Mouse (Mus musculus): ENCODE data around the gene Ccdc69.
"Not testable (repeated sequence)": the region's sequence is repeated elsewhere in the genome, so short reads cannot be mapped to it uniquely, and the experiment has no call there.

The Ccdc69 gene

DNA sequence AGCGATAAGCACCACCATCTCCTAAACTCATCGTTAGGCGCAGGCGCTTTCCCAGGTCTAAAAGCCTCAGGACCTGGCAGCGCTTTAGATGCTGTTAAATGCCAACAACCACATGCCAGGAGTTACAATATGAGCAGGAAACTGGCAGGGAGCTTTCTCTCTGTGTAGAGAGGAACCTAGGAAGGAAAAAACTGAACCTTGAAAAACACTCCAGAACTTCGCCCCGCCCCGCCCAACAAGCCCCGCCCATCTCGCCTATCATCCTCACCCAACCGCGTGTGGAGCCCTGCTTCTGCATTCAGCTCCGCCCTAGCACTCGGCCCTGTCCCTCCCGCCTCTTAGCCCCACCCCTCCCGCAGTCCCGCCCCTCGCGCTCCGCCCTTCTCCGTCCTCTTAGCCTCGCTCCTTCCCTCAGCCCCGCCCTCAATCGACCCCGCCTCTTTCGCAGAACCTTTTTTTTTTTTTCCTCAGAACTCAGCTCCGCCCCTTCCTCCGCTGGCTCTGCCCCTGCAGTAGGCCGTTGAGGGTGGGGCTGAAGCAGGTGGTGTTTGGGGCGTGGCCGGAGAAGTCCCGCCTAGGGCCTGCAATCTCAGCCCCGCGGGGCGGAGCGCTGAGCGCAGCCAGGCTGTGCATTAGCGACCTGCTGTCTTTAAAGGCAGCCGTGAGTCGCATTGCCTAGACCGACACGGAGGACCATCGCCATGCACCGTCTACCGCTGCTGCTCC lies 19.7 kb upstream of the Ccdc69 start, which contains the start of gene Gm2a:
TSS of gene Gm2a (plus strand) at position 653 of the 726 bp plus-strand sequence.
- DNase-seq (ENCODE audit: extremely low spot score, low read depth, low spot score): peak; percentile 88

DNA sequence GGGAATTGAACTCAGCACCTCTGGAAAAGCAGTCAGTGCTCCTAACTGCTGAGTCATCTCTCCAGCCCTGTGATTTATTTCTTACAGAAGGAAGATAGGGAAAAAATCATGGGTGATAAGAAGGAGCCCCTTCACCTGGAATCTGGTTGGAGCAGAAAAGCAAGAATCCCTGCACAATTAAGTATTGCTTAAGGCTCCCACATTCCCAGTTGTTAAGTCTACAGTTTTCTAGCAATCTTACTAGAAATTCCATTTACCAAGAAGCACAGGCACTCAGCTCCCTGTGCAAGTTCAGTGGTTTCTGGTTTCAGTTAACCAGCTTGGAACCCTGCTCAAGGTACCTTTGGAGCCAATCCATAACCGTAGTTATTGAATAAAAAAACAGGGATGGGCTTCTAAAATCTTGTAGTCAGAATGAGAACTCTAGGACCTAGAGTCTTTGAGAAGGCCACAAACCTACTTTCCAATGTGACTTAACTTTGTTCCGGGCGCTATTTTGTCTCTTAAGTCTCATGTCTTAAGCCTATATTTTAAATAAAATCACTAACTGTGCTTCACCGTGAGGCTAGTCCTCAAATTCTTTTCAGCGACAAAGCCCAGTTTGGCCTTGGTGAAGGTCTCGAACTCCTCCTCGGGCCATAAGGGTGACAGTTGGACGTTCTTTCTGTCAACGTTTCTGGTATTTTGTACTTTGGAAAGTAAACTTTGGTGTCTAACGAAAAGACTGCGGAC lies 19.0 kb upstream of the Ccdc69 start:
- DNase-seq (ENCODE audit: extremely low spot score, low read depth, low spot score): no peak

DNA sequence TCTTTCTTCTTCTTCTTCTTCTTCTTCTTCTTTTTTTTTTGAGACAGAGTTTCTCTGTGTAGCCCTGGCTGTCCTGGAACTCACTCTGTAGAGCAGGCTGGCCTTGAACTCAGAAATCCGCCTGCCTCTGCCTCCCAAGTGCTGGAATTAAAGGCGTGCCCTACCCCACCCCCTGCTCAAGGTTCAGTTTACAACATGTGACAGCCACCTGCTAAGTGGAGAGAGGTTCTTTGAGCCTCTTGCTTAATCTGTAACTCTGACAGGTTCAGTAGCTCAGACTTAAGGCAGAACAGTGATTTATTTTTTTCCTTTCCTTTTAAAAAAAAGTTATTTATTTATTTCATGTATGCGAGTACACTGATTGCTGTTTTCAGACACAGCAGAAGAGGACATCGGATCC lies 18.4 kb upstream of the Ccdc69 start:
- not testable (repeated sequence) for DNase-seq (ENCODE audit: extremely low spot score, low read depth, low spot score)

DNA sequence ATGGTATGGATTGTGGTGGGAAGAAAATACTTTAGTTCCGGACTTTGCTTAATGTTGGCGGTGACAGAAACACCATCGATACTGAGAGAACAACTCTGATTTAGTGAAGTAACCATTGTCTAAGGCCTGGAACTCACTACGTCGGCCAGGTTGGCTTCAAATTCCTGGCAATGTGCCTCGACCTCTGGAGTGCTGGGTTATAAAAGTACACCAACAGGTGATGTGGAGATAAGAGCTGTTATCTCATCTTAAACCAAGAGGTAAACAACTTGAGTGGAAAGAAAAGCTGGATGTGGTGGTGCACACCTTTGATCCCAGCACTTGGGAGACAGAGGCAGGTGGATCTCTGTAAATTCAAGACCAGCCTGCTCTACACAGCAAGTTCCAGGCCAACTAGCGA lies 15.2 kb upstream of the Ccdc69 start:
- DNase-seq (ENCODE audit: extremely low spot score, low read depth, low spot score): no peak

DNA sequence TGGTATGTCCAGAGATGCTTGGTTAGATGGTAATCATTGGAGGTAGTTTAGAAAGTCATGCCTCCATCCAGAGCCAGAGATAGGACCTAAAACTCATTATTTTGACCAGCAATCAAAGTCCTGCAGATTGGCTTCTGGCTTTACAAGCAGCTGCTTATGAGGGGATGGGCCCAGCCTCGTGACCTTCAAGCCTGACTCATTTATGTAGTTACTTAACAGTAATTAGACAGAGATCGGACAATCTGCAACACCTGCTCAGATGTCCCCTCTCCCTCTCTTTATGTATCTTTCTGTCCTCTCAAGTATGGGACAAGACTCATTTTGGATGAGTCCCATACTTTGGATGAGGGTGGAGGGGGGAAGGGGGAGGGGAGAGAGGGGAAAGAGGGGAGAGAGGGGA lies 12.0 kb upstream of the Ccdc69 start:
- DNase-seq (ENCODE audit: extremely low spot score, low read depth, low spot score): no peak

DNA sequence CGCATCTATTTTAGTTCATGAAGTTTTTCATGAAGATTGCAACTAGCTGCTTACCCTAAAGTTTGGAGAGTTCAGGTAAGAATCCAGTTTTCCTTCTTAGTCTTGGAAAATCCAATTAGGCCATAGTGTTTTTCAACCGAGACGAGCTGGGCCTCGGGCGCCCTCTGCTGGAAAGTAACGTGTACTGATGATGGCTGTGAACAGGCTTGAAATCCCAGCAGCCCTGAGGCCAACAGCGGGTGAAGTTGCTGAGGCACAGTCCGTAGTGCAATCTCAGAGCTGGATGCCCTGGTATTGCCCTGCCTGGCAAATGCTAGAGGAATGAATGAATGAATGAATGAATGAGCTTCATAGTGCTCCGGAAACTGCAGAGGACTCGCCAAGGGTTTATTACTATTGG lies 9.1 kb upstream of the Ccdc69 start:
- no peak for DNase-seq (ENCODE audit: extremely low spot score, low read depth, low spot score)

DNA sequence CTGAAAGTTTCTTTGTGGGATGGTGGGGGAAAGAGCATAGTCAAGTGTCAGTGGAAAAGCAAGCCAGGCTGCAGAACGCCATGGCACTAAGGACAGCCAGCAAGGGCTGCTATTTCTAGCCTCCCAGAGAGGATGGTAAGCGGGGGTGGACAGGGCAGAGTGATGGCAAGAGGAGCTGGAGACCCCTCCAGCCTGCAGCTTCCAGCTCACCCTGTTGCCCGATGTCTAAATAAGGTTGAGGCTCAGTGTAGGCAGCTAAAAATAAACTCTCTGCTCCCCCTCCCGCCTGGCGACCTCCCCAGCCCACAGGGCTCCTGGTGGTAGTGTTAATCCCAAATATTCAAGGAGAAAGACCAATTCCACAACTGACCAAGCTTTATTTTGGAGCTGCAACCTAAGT lies 7.5 kb upstream of the Ccdc69 start:
- no peak for DNase-seq (ENCODE audit: extremely low spot score, low read depth, low spot score)

DNA sequence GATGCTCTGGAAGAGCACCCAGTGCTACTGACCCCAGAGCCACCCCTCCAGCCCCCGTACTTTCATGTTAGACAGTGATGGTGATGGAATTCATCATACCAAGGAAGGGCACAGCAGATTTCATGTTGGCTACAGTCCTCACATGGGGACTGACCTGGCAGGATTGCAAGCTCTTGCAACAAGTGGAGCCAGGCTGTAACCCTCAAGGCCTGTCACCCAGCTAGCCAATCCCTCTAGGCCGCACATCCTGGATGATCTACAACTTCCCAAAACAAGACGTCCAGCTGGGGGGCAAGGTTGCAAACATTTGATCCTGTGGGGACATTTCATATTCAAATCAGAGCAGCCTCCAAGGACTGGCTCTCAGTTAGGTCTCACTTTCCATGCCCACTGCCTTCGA lies 6.7 kb upstream of the Ccdc69 start:
- DNase-seq (ENCODE audit: extremely low spot score, low read depth, low spot score): no peak

DNA sequence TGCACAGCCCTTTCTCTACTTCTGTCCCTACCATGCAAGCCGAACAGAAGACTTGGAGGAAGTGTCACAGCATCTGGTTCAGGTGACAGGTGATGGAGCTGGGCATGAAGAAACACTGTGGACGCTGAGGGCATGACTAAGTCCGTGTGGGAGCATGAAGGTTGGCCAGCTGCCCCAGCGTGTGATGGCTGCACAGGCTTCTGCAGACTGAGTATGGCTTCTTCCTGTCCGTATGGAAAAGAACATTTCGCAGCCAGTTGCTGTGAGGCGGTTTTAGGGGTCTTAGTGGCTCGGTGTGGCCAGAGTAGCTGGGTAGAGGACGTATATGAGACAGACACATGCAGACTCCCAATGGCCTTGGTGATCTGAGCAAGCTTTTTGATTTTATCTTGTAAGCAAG lies 3.3 kb upstream of the Ccdc69 start:
- no peak for DNase-seq (ENCODE audit: extremely low spot score, low read depth, low spot score)

DNA sequence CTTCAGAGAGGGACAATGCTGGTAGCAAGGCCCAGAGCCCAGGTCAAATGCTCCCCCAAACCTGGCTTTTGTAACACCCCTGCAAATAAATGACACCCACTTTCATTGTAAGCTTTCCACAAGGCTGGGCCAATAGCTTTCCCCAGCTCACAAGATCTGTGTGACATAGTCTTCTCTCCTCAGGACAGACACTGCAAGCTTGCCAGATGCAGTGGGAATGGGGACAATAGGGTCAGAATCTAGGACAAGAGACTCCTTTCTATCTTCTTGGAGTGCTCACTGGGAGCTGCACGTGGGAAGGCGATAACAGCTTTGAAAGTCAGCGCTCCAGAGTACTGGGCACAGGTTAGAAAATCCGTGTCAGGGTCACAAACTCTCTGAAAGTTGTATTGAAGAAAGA lies 1.2 kb upstream of the Ccdc69 start:
- no peak for DNase-seq (ENCODE audit: extremely low spot score, low read depth, low spot score)

DNA sequence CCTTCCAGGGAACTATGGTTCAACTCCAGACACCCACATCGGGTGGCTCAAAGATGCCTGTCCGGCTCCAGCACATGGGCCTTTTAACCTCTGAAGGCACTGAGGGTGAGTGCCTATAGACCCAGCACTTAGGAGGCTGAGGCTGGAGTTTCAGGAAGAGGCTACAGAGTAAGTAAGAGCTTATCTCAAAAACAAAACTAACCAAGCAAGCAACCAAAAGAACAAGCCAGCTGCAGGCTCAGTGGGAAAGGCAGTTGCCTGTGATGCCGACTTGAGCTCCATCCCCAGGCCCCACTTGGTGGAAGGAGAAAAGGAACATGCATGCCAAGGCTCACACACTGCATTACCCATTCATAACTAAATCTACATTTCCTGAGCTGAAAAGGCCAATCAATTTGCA lies 571 bp upstream of the Ccdc69 start:
- DNase-seq (ENCODE audit: extremely low spot score, low read depth, low spot score): no peak

DNA sequence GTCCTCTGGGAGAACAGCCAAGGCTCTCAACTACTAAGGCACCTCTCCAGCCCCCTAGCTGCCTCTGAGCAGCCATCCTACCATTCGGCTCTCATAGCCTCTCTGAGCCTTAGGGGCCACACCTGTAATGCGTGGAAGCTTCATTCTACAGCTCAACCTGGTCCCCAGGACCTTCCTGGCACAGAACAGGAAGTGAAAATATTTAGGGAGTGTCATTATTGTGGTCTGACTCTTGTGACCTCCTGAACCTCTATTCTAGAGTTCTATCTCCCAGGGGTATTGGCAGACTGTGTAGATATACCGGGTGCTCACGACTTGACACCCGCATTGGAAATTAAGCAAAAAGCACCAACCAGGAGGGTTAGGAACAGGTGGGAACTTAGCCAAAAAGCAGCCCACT lies 1.7 kb downstream of the Ccdc69 start:
- DNase-seq (ENCODE audit: extremely low spot score, low read depth, low spot score): no peak

DNA sequence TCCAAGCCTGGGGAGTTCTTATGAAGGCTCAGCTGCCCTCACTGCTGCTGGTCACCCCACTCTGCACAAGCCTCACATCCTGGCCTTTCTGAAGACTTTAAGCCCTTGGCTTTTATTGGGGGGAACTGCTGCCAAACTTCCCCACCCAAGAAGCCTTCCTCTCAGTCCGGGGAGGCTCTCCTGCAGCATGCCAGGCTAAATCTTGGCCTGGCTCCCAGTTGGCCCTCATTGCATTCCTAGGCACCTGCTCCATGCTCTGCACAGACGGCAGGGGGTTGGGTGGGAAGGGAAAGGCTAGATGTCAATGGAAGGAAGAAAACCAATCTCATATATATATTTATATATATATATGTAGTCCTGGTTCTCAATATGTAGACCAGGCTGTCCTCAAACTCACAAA lies 2.3 kb downstream of the Ccdc69 start:
- no peak for DNase-seq (ENCODE audit: extremely low spot score, low read depth, low spot score)

DNA sequence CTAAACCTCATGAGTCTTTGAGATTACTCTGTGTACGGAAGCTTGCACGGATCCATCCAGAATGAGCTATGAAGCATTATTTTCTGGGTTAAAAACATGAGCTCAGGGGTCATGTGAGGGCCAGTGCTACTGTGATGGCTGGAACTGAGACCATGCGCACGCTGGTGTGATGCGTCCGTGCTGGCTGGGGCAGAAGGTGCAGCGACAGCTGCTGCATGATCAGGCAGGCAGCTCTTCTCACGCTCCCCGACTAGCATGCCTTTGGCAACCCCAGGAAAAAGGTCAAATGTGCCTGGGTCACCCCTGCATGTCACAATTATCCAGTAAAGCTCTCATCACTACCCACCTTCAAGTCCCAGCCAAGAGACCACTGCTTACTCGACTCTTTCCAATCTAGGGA lies 4.7 kb downstream of the Ccdc69 start:
- DNase-seq (ENCODE audit: extremely low spot score, low read depth, low spot score): no peak

DNA sequence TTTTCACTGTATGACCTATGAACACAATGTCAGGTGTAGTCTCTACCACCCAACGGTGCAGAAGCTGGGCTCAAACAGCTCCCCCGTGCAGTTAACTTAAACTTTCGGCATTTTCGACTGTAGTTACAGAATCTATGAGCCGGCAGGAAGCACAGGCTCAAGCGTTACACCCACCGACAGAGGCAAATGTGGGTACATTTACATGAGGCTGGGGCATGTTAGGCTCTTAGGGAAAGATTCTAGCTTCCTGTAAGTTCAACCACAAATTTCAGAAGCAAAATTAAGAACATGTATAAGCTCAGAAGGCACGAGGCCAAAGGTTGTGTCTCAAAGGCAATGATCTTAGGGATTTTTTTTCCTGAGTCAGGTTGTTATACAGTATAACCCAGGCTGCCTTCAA lies 5.5 kb downstream of the Ccdc69 start:
- no peak for DNase-seq (ENCODE audit: extremely low spot score, low read depth, low spot score)

DNA sequence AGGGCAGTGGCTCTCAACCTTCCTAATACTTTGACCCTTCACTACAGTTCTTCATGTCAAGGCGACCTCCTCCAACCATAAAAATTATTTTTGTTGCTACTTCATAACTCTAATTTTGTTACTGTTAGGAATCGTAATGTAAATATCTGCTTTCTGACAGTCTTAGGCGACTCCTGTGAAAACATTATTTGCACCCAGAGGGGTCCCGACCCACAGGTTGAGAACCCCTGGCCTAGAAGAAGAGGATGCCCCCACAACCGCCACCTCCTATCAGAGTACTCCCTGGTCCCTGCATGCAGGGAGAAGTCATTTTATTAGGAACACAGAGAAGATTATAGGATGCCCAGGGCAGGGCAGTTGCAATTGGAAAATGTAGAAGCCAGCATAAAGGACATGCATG lies 6.6 kb downstream of the Ccdc69 start:
- no peak for DNase-seq (ENCODE audit: extremely low spot score, low read depth, low spot score)

DNA sequence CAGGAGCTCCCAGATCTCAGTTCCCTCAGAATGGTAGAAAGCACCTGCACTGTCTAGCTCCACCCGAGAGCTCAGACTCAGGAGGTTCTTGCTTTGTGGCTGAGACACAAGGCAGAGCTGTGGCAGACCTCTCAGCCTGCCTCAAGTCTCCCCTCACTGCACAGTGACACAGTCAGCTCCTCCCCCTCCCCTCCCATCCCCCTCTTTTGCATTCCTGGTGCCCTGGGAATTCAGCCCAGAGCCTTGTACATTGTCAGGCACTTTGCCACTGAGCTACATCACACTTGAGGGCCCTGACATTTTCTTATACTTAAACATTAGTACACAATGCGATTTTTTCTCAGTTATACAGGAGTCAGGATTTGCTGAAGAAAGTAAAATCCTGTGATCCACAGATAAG lies 8.9 kb downstream of the Ccdc69 start:
- no peak for DNase-seq (ENCODE audit: extremely low spot score, low read depth, low spot score)

DNA sequence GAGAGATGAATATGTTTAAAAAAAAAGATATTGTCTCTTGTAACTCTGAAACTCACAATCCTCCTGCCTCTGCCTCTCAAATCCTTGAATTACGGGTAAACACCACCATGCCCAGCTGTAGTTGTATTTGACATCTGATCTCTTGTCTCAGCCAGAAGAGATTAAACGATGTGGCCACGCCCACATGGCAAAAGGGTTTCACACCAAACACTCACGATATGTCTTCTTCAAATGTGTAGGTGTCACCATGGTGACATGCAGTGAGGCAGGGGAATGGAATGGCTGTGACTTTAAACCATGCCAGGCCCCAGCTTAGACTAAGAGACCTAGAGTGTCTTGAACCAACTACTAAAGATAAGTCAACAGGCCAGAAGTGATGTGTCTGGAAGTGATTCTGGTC lies 11.0 kb downstream of the Ccdc69 start:
- DNase-seq (ENCODE audit: extremely low spot score, low read depth, low spot score): no peak

DNA sequence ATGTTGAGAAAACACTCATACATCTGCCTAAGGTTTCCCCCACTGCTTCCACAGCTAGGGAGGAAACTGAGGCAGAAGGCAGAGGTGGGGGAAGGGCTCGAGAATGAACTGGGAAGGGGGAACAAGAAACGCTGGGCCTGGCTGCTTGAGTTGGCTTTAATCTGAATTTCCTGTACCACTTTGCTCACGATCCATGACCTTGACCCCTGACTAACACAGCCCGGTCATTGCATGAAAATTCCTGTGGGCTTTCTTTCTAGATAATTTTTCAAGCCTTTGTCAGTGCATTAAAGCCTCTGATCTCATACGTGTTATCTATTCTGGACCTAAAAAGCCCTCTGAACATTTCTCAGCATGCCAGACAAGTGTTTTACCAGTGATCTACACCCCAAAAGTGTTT lies 15.1 kb downstream of the Ccdc69 start:
- no peak for DNase-seq (ENCODE audit: extremely low spot score, low read depth, low spot score)

DNA sequence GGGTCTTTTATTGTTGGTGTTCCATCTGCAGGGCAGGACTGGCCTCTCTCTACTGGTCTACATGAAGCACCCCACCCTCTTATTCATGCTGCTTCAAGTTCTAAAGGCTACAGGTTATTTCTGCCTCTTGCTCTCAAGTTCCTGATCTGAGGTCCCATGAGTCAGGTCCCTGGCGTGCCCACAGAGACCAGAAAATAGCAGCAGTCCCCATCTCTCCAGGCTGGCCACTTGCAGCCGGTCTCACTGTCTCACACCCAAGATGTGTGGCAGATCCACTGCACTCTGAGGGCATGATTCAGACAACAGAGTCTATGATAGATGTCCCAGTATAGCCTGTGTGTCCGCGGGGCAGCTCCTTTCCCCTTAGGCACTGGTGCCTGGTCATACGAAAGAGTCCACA lies 17.1 kb downstream of the Ccdc69 start:
- no peak for DNase-seq (ENCODE audit: extremely low spot score, low read depth, low spot score)

DNA sequence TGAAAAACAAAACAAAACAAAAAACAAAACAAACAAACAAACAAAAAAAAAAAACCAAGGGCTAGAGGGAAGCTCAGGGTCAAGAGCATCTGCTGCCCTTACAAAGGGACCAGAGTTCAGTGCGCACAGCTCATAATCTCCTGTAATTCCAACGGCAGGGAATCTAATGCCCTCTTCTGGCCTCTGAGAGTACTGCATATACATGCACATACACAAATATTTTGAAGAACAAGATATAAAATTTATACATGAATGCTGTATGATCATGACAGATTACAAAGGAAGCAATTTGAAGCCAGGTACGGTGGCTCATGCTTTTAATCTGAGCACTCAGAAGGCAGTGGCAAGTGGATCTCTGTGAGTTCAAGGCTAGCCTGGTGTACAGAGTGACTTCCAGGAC lies 20.4 kb downstream of the Ccdc69 start:
- no peak for DNase-seq (ENCODE audit: extremely low spot score, low read depth, low spot score)

DNA sequence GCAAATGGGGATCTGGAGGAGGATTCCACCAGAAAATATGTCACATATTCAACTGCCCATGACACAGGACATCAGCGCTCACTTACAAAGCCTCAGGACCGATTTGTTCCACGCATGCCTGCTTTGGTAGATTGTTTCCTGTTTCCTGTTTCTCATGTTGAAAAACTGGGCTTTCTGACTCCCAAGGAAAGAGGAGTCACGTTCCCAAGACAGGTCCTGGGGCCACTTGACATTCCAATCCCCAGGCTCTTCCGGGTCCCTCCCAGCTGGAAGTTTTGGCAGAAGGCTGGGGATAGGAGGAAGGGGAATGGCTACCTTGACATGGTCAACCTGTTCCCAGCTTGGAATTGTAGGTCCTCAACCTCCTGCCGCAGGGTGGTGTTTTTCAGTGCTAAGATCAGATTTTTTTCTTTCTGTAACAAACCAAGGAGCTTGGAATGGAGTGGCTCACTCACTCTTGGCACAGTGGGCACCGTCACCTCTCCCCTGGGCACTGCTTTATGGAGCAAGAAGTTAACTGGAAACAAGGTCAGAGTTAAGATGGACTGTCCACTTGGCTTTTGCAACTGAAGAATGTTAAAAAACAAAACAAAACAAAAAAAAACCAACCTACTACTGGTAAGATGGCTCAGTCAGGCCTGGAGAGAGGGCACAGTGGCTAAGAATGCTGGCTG lies 27.0 kb downstream of the Ccdc69 start:
- no peak for DNase-seq (ENCODE audit: extremely low spot score, low read depth, low spot score)
